Mouse (Mus musculus) limb, embryonic 10.5 days (tissue): ENCODE measurements around the gene Rbmx. TPM values are rescaled to one million over a fixed set of nuclear protein-coding genes. Genes with fewer than 3 reads are reported as not detected.

Experiments used
- DNase-seq: peaks from one replicate; pipeline ENCODE4 v3.0.0-alpha.2; 2017; ENCODE audit warnings: low spot score
- H3K27ac ChIP-seq: fragments of 300-500 bp; sonication (generic); 2 replicates; pipeline ENCODE4 v1.5.1; 2016; ENCODE audit warnings: mild to moderate bottlenecking
- H3K27me3 ChIP-seq: fragments of 300-500 bp; sonication (generic); 2 replicates; pipeline ENCODE4 v1.6.1; 2016; ENCODE audit warnings: low read depth, mild to moderate bottlenecking; ENCODE audit not compliant: poor library complexity, severe bottlenecking
- H3K36me3 ChIP-seq: fragments of 300-500 bp; sonication (generic); 2 replicates; pipeline ENCODE4 v1.6.1; 2016; ENCODE audit warnings: mild to moderate bottlenecking, moderate library complexity
- H3K4me1 ChIP-seq: fragments of 300-500 bp; sonication (generic); 2 replicates; pipeline ENCODE4 v1.6.1; 2016
- H3K4me3 ChIP-seq: fragments of 300-500 bp; sonication (generic); 2 replicates; pipeline ENCODE4 v1.5.1; 2016; ENCODE audit warnings: mild to moderate bottlenecking, moderate library complexity
- H3K9me3 ChIP-seq: fragments of 300-500 bp; sonication (generic); replicated peaks from 2 replicates; pipeline ENCODE4 v1.6.1; 2016; ENCODE audit warnings: mild to moderate bottlenecking
- WGBS: fragments of 180-500 bp; shearing (Covaris S2); methylation state at CpG from one replicate; pipeline ENCODE4 v1.1.7; 2016; 5-methylcytosine and 5-hydroxymethylcytosine counted together
- polyA plus RNA-seq: library from polyadenylated mRNA; unstranded; fragments of >200 nt; fragmentation: Nextera tagmentation; extraction: Ambion mirVana; gene quantifications from 2 replicates; pipeline ENCODE4 v1.2.1, GENCODE M21; 2016

The Rbmx gene
- polyA plus RNA-seq, 1 experiment from 2014 or later: 176 TPM

GRCm38 (mm10) chrX:57364891-57365569 is 27.8 kb downstream of the Rbmx start:
- Histone ChIP-seq H3K4me3 (no peak overlapping the region), H3K27ac (no peak overlapping the region), H3K36me3 (no peaks in the 10 kb centered on the region), H3K4me1 (no peaks in the 10 kb centered on the region), H3K9me3 (no peaks in the 10 kb centered on the region), H3K27me3 (no peaks in the 10 kb centered on the region)
- whole genome bisulfite sequencing: 81% methylated on average over 2 of the region's 2 CpGs
- DNase-seq: no peak

DNA sequence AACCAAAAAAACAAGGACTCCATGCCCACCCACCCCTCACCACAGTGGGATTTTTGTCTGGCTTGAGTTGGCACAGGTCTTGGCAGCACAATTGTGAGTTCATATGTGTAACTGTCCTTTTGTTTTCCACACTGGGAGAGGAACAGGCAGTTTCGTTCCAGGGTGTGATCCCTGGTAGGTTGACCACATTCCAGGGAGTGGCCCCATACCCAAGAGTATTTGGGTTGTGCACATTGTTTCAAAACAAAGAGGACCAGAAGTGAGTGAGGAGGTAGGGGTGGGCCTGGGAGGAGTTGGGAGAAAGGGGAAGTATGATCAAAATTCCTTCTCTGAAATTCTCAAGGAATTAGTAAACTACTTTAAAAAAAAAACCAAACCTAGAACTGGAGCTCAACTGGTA is 33.5 kb downstream of the Rbmx start:
- Histone ChIP-seq H3K9me3 (no peaks in the 10 kb centered on the region), H3K36me3 (no peaks in the 10 kb centered on the region), H3K4me1 (no peaks in the 10 kb centered on the region), H3K4me3 (no peak overlapping the region), H3K27me3 (no peaks in the 10 kb centered on the region), H3K27ac (no peak overlapping the region)
- 82% methylated on average over 1 of the region's 1 CpGs for WGBS
- DNase-seq: no peak

DNA sequence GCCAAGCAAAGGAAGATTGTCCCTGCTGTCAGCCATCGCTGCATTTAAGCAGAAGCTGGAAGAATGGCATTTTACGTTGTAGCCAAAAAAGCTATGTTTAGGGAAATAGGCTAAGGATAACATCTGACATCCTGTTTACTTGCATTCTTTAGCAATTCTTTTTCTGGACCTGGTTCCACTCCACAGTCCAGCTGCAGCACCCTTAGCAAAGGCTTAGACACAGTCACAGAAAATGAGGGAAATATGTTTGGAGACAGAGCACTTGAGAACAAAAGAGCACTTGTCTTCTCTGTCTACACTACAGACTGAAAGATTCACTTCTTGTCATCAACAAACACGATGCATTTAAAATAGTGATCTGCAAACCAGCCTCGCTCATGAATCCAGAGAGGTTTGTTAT is 53.6 kb downstream of the Rbmx start:
- Histone ChIP-seq H3K4me3 (no peak overlapping the region), H3K27me3 (no peaks in the 10 kb centered on the region), H3K36me3 (no peaks in the 10 kb centered on the region), H3K9me3 (no peaks in the 10 kb centered on the region), H3K27ac (no peak overlapping the region), H3K4me1 (no peaks in the 10 kb centered on the region)
- DNase-seq: no peak
- WGBS: 77% methylated on average over 4 of the region's 4 CpGs

- no peak for DNase-seq
- no peak within 1 kb of the TSS for H3K4me3 ChIP-seq
- no peaks in the 10 kb centered on the region for H3K27me3 ChIP-seq
- H3K27ac ChIP-seq: no peak within 1 kb of the TSS
- 69% methylated on average over 18 of the region's 18 CpGs for WGBS
- no peaks in the 10 kb centered on the region for H3K36me3 ChIP-seq
- no peaks in the 10 kb centered on the region for H3K4me1 ChIP-seq
- no peaks in the 10 kb centered on the region for H3K9me3 ChIP-seq
Observed at GRCm38 (mm10) chrX:57338371-57339211, 54.2 kb downstream of the Rbmx start, which contains the start of gene Arhgef6. Gene Arhgef6 (minus strand): TSS chrX:57338729.

- H3K36me3 ChIP-seq: no peaks in the 10 kb centered on the region
- DNase-seq: no peak
Observed at GRCm38 (mm10) chrX:57337582-57337981, 55.3 kb downstream of the Rbmx start.

GRCm38 (mm10) chrX:57336958-57337357 is 55.9 kb downstream of the Rbmx start:
- no peaks in the 10 kb centered on the region for H3K9me3 ChIP-seq
- no peak overlapping the region for H3K27ac ChIP-seq
- DNase-seq: no peak
- 88% methylated on average over 9 of the region's 9 CpGs for WGBS
- no peaks in the 10 kb centered on the region for H3K27me3 ChIP-seq
- H3K4me3 ChIP-seq: no peak overlapping the region
- H3K4me1 ChIP-seq: no peaks in the 10 kb centered on the region
- H3K36me3 ChIP-seq: no peaks in the 10 kb centered on the region

More at GRCm38 (mm10) chrX:57337582-57337981, 55.3 kb downstream of the Rbmx start:
- Histone ChIP-seq H3K4me1 (no peaks in the 10 kb centered on the region), H3K27ac (no peak overlapping the region), H3K27me3 (no peaks in the 10 kb centered on the region), H3K9me3 (no peaks in the 10 kb centered on the region), H3K4me3 (no peak overlapping the region)

DNA sequence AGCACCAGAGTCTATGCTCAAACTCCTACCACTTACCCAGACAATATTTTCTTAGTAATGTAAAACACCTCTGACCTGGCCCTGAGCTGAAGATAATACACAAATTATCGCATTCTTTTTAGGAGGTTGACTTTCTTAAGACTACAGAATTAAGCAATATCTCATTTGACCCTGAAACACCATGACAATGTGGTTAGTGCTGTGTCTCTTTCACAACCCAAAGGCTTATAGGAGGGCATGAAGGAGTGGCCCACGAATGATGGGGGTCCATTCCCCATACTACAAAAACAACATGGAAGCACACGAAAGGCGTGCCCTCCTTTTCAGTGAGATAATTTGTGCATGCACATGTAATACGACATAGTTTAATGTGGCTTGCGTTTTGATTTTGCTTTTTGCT is 57.5 kb downstream of the Rbmx start:
- 91% methylated on average over 6 of the region's 6 CpGs for WGBS

More for the DNA sequence above, 57.5 kb downstream of the Rbmx start:
- no peaks in the 10 kb centered on the region for H3K27me3 ChIP-seq
- H3K9me3 ChIP-seq: no peaks in the 10 kb centered on the region
- H3K27ac ChIP-seq: no peak overlapping the region
- no peak overlapping the region for H3K4me3 ChIP-seq
- H3K4me1 ChIP-seq: no peaks in the 10 kb centered on the region
- no peaks in the 10 kb centered on the region for H3K36me3 ChIP-seq
- no peak for DNase-seq

Other genes starting within 250 kb of the Rbmx start
- not detected in 2 replicates for gene Cd40lg, start 180.9 kb downstream of the Rbmx start, polyA plus RNA-seq
- 0.88 and 1.8 TPM in 2 replicates for gene Arhgef6, start 54.3 kb downstream of the Rbmx start, polyA plus RNA-seq
- gene Gm364, start 16.1 kb upstream of the Rbmx start, polyA plus RNA-seq: 0.09 TPM in 1 of 2 replicates, not detected in the other
- gene Gpr101, start 110.7 kb upstream of the Rbmx start, polyA plus RNA-seq: not detected in 2 replicates